Mouse (Mus musculus) adrenal gland, adult 2 months (tissue): ENCODE data around the gene Tbc1d30. TPM values are rescaled to one million over a fixed set of nuclear protein-coding genes. Genes with fewer than 3 reads are reported as not detected.
"Not testable (repeated sequence)": the region's sequence is repeated elsewhere in the genome, so short reads cannot be mapped to it uniquely, and the experiment has no call there.

Source experiments
- DNase-seq: peaks from one replicate; pipeline ENCODE4 v3.0.0; 2021
- polyA plus RNA-seq: library from polyadenylated mRNA; depleted of rRNA; stranded (reverse); fragments of >200 nt; gene quantifications from 2 replicates; pipeline ENCODE4 v1.2.3, GENCODE M21; 2012
- total RNA-seq, 2 experiments: library from RNA; stranded (reverse); gene quantifications; 2 replicates each; pipeline ENCODE4 v1.2.3; 2021

The Tbc1d30 gene
- total and polyA plus RNA-seq, 3 experiments = 1.5 to 8.7 (median 2.9) TPM

- peak; percentile 93 for DNase-seq
Measured at GRCm38 (mm10) chr10:121364801-121365564, 13.9 kb upstream of the Tbc1d30 start, which contains the start of gene Gns. TSS of gene Gns (plus strand) at chr10:121365090.

- DNase-seq = no peak
Measured at GRCm38 (mm10) chr10:121364306-121364705, 13.2 kb upstream of the Tbc1d30 start.

- DNase-seq = no peak
Measured at GRCm38 (mm10) chr10:121363201-121363600, 12.1 kb upstream of the Tbc1d30 start.

- no peak for DNase-seq
Measured at GRCm38 (mm10) chr10:121360358-121360757, 9.3 kb upstream of the Tbc1d30 start.

- DNase-seq = no peak
Measured at GRCm38 (mm10) chr10:121351692-121352290, 713 bp upstream of the Tbc1d30 start.

GRCm38 (mm10) chr10:121350357-121351065 lies 567 bp downstream of the Tbc1d30 start:
- peak; percentile 43 for DNase-seq

- DNase-seq = no peak
Measured at GRCm38 (mm10) chr10:121349244-121349643, 1.8 kb downstream of the Tbc1d30 start.

- no peak for DNase-seq
Measured at GRCm38 (mm10) chr10:121343867-121344266, 7.2 kb downstream of the Tbc1d30 start.

- DNase-seq = no peak
Measured at GRCm38 (mm10) chr10:121342260-121342659, 8.8 kb downstream of the Tbc1d30 start.

GRCm38 (mm10) chr10:121340754-121341593 lies 10.1 kb downstream of the Tbc1d30 start:
- no peak for DNase-seq

GRCm38 (mm10) chr10:121336536-121336935 lies 14.5 kb downstream of the Tbc1d30 start:
- not testable (repeated sequence) for DNase-seq

GRCm38 (mm10) chr10:121334576-121334975 lies 16.5 kb downstream of the Tbc1d30 start:
- DNase-seq = peak; percentile 74

GRCm38 (mm10) chr10:121330940-121331339 lies 20.1 kb downstream of the Tbc1d30 start:
- peak; percentile 71 for DNase-seq

GRCm38 (mm10) chr10:121329586-121329985 lies 21.5 kb downstream of the Tbc1d30 start:
- no peak for DNase-seq

GRCm38 (mm10) chr10:121326167-121326566 lies 24.9 kb downstream of the Tbc1d30 start:
- DNase-seq = no peak

GRCm38 (mm10) chr10:121323493-121323892 lies 27.6 kb downstream of the Tbc1d30 start:
- DNase-seq = peak; percentile 23

- DNase-seq = no peak
Measured at GRCm38 (mm10) chr10:121318397-121318950, 32.6 kb downstream of the Tbc1d30 start.

GRCm38 (mm10) chr10:121316361-121316760 lies 34.7 kb downstream of the Tbc1d30 start:
- DNase-seq = no peak

- DNase-seq = no peak
Measured at GRCm38 (mm10) chr10:121315321-121316283, 35.5 kb downstream of the Tbc1d30 start.

- no peak for DNase-seq
Measured at GRCm38 (mm10) chr10:121314186-121314585, 36.9 kb downstream of the Tbc1d30 start.
